Mouse (Mus musculus): ENCODE measurements around the gene Dazap1. TPM values are rescaled to one million over a fixed set of nuclear protein-coding genes. Genes with fewer than 3 reads are reported as not detected.

The Dazap1 gene
- polyA plus RNA-seq, 1 experiment from 2014 or later: 36.3 TPM

DNA sequence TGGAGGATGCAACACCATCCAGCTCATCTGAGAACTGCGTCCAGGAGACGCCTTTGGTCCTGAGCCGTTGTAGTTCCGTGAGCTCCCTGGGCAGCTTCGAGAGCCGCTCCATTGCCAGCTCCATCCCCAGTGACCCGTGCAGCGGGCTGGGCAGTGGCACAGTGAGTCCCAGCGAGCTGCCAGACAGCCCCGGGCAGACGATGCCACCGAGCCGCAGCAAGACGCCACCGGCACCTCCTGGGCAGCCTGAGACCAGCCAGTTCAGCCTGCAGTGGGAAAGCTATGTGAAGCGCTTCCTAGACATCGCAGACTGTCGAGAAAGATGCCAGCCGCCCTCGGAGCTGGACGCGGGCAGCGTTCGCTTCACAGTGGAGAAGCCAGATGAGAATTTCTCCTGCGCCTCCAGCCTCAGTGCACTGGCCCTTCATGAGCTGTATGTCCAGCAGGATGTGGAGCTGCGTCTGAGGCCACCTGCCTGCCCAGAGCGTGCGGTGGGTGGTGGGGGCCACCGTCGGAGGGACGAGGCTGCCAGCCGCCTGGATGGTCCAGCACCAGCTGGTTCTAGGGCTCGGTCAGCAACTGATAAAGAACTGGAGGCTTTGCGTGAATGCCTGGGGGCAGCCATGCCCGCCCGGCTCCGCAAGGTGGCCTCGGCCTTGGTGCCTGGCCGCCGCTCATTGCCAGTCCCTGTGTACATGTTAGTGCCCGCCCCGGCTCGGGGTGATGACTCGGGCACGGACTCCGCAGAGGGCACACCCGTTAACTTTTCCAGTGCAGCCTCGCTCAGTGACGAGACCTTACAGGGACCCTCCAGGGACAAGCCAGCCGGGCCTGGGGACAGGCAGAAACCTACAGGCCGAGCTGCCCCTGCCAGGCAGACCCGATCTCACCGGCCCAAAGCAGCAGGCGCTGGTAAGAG lies 51.6 kb downstream of the Dazap1 start:
- Histone ChIP-seq H3K9me3 (ENCODE audit: control insufficient read depth, low read length) (no peaks in the 10 kb centered on the region), H3K36me3 (replicated peaks; ENCODE audit: control insufficient read depth, insufficient read depth) (peaks cover 100% of the 10 kb centered on the region), H3K27ac (no peak overlapping the region), H3K27me3 (ENCODE audit: control insufficient read depth, insufficient read depth, low read length) (no peaks in the 10 kb centered on the region), H3K9ac (no peak overlapping the region), H3K4me2 (replicated peaks) (no peak overlapping the region), H3K4me1 (replicated peaks; ENCODE audit: control insufficient read depth, insufficient read depth, low read length) (no peaks in the 10 kb centered on the region), H3K4me3 (replicated peaks; ENCODE audit: low read length) (no peak overlapping the region)
- ATAC-seq (ENCODE audit: low FRiP score) (no peak), DNase-seq (ENCODE audit: low spot score) (no peak)
- 67% methylated on average over 54 of the region's 54 CpGs for WGBS

DNA sequence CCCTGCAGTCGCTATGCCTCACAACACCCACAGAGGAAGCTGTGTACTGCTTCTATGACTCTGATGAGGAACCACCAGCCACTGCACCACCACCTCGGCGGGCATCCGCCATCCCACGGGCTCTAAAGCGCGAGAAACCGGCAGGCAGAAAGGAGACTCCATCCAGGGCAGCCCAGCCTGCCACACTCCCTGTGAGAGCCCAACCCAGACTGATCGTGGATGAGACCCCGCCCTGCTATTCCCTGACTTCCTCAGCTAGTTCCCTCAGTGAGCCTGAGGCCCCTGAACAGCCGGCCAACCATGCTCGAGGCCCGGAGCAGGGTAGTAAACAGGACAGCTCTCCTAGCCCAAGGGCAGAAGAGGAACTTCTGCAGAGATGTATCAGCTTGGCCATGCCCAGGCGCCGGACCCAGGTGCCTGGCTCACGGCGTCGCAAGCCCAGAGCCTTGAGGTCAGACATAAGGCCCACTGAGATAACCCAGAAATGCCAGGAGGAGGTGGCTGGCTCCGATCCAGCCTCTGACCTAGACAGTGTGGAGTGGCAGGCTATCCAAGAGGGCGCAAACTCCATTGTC lies 52.4 kb downstream of the Dazap1 start:
- no peak overlapping the region for H3K4me3 ChIP-seq (replicated peaks; ENCODE audit: low read length)
- H3K27ac ChIP-seq: no peak overlapping the region
- H3K9ac ChIP-seq: no peak overlapping the region
- H3K9me3 ChIP-seq (ENCODE audit: control insufficient read depth, low read length): no peaks in the 10 kb centered on the region
- no peak for ATAC-seq (ENCODE audit: low FRiP score)
- H3K36me3 ChIP-seq (replicated peaks; ENCODE audit: control insufficient read depth, insufficient read depth): peaks cover 100% of the 10 kb centered on the region
- H3K27me3 ChIP-seq (ENCODE audit: control insufficient read depth, insufficient read depth, low read length): no peaks in the 10 kb centered on the region
- no peaks in the 10 kb centered on the region for H3K4me1 ChIP-seq (replicated peaks; ENCODE audit: control insufficient read depth, insufficient read depth, low read length)
- WGBS: 59% methylated on average over 20 of the region's 20 CpGs
- H3K4me2 ChIP-seq (replicated peaks): no peak overlapping the region
- no peak for DNase-seq (ENCODE audit: low spot score)

DNA sequence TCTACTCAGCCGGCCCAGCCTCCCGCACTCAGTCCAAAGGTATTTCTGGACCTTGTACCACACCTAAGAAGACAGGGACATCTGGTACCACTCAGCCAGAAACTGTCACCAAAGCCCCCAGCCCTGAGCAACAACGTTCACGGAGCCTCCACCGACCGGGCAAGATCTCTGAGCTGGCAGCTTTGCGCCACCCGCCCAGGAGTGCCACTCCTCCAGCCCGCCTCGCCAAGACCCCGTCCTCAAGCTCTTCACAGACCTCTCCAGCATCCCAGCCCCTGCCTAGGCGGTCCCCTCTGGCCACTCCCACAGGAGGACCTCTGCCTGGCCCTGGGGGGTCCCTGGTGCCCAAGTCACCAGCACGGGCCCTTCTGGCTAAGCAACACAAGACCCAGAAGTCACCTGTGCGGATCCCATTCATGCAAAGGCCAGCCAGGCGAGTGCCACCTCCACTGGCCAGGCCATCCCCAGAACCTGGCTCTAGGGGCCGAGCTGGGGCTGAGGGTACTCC lies 53.3 kb downstream of the Dazap1 start:
- Histone ChIP-seq H3K4me2 (replicated peaks) (no peak overlapping the region), H3K27me3 (ENCODE audit: control insufficient read depth, insufficient read depth, low read length) (no peaks in the 10 kb centered on the region), H3K9ac (no peak overlapping the region), H3K27ac (no peak overlapping the region), H3K4me1 (replicated peaks; ENCODE audit: control insufficient read depth, insufficient read depth, low read length) (peaks cover 5% of the 10 kb centered on the region), H3K9me3 (ENCODE audit: control insufficient read depth, low read length) (no peaks in the 10 kb centered on the region), H3K36me3 (replicated peaks; ENCODE audit: control insufficient read depth, insufficient read depth) (peaks cover 95% of the 10 kb centered on the region), H3K4me3 (replicated peaks; ENCODE audit: low read length) (no peak overlapping the region)
- ATAC-seq (ENCODE audit: low FRiP score): no peak
- 53% methylated on average over 16 of the region's 16 CpGs for WGBS
- no peak for DNase-seq (ENCODE audit: low spot score)

DNA sequence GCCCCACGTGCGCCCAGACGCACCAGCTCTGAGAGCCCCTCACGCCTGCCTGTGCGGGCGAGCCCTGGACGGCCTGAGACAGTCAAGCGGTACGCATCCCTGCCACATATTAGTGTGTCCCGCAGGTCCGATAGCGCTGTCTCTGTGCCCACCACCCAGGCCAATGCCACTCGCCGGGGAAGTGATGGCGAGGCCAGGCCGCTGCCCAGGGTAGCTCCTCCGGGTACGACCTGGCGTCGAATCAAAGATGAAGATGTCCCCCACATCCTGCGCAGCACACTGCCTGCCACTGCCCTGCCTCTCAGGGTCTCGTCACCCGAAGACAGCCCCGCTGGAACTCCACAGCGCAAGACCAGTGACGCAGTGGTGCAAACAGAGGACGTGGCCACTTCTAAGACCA lies 54.0 kb downstream of the Dazap1 start:
- Histone ChIP-seq H3K27me3 (ENCODE audit: control insufficient read depth, insufficient read depth, low read length) (no peaks in the 10 kb centered on the region), H3K4me2 (replicated peaks) (no peak overlapping the region), H3K9me3 (ENCODE audit: control insufficient read depth, low read length) (no peaks in the 10 kb centered on the region), H3K36me3 (replicated peaks; ENCODE audit: control insufficient read depth, insufficient read depth) (peaks cover 87% of the 10 kb centered on the region), H3K4me3 (replicated peaks; ENCODE audit: low read length) (no peak overlapping the region), H3K9ac (no peak overlapping the region), H3K4me1 (replicated peaks; ENCODE audit: control insufficient read depth, insufficient read depth, low read length) (peaks cover 8% of the 10 kb centered on the region), H3K27ac (no peak overlapping the region)
- no peak for DNase-seq (ENCODE audit: low spot score)
- no peak for ATAC-seq (ENCODE audit: low FRiP score)
- 56% methylated on average over 27 of the region's 27 CpGs for WGBS

DNA sequence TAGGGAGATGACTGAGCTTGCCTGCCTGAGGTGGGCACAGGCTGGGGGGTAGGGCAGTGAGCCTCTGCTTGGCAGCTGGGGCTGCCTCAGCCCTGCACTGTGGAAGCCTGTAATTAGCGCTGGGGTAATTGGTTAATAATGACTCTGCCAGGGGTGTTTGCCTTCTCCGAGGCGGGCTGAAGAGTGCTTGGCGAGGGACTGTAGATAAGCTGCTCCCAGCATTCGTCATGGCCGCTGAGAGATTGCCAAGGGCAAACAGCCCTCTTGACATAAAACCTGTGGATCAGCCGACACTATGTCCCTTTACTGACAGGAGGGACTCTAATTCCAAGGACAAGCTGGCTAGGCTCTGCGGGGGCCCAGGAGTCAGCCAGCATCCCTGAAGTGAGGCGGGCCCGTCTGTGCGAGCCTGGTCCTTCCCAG lies 55.1 kb downstream of the Dazap1 start:
- no peaks in the 10 kb centered on the region for H3K9me3 ChIP-seq (ENCODE audit: control insufficient read depth, low read length)
- no peak overlapping the region for H3K4me2 ChIP-seq (replicated peaks)
- no peaks in the 10 kb centered on the region for H3K27me3 ChIP-seq (ENCODE audit: control insufficient read depth, insufficient read depth, low read length)
- H3K9ac ChIP-seq: no peak overlapping the region
- ATAC-seq (ENCODE audit: low FRiP score) (no peak), DNase-seq (ENCODE audit: low spot score) (no peak)
- 30% methylated on average over 11 of the region's 11 CpGs for WGBS
- H3K27ac ChIP-seq: no peak overlapping the region
- no peak overlapping the region for H3K4me3 ChIP-seq (replicated peaks; ENCODE audit: low read length)
- peaks cover 77% of the 10 kb centered on the region for H3K36me3 ChIP-seq (replicated peaks; ENCODE audit: control insufficient read depth, insufficient read depth)
- peaks cover 8% of the 10 kb centered on the region for H3K4me1 ChIP-seq (replicated peaks; ENCODE audit: control insufficient read depth, insufficient read depth, low read length)

DNA sequence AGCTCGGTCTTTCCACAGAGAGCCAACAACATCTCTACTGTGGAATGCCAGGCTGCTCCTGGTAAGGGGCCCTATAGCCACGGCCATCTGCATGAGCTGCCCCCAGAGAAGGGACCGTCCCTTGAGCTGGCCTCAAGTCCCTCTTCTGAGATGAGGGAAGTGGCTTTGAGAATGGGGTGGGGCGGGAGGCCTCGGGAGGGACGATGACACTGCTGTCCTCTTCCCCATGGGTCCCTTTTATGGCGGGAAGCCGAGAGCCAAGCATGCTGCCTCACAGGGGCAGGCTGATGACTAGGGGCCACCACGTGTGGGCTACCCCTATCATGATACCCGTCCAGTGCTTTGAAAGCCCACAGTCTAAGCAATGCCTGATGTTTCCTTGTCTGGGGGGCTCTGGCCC lies 55.7 kb downstream of the Dazap1 start:
- DNase-seq (ENCODE audit: low spot score): no peak
- no peak overlapping the region for H3K27ac ChIP-seq

DNA sequence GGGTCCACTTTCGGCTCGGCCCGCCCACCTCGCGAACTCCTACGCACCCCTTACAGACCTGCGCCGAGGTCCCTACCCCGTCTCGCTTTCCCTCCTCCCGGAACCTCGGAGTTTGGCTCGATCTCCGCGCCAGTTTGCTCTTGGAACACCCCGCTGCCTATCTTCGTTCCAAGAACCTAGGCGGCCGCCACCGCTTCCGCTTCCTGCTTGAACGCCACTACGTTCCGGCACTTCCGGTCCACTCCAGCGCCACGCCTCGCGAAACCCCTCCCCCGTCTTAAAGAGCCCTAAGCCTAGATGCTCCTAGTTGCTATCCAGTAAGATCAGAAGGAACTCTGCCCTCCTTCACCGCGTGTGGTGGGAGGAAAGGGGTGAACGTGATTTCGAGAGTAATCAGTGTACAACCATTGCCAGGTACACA lies 59.1 kb downstream of the Dazap1 start, which contains the start of gene 2310011J03Rik:
Gene 2310011J03Rik, minus strand, starts transcription at position 198 of the 421 bp plus-strand sequence.
- ATAC-seq (ENCODE audit: low FRiP score) (peak; percentile 73), DNase-seq (ENCODE audit: low spot score) (peak; percentile 90)
- under 1% methylated on average over 34 of the region's 34 CpGs for WGBS
- Histone ChIP-seq H3K9ac (peak within 1 kb of the TSS; percentile 69), H3K4me2 (replicated peaks) (peak within 1 kb of the TSS; percentile 93), H3K4me1 (replicated peaks; ENCODE audit: control insufficient read depth, insufficient read depth, low read length) (peaks cover 15% of the 10 kb centered on the region), H3K4me3 (replicated peaks; ENCODE audit: low read length) (peak within 1 kb of the TSS; percentile 77), H3K36me3 (replicated peaks; ENCODE audit: control insufficient read depth, insufficient read depth) (peaks cover 37% of the 10 kb centered on the region), H3K27me3 (ENCODE audit: control insufficient read depth, insufficient read depth, low read length) (peaks cover 6% of the 10 kb centered on the region; the same call in 1 of the 2 replicates), H3K9me3 (ENCODE audit: control insufficient read depth, low read length) (no peaks in the 10 kb centered on the region), H3K27ac (peak within 1 kb of the TSS; percentile 47)

More for the DNA sequence above, 55.7 kb downstream of the Dazap1 start:
- Histone ChIP-seq H3K9ac (no peak overlapping the region), H3K36me3 (replicated peaks; ENCODE audit: control insufficient read depth, insufficient read depth) (peaks cover 70% of the 10 kb centered on the region), H3K4me3 (replicated peaks; ENCODE audit: low read length) (no peak overlapping the region), H3K27me3 (ENCODE audit: control insufficient read depth, insufficient read depth, low read length) (no peaks in the 10 kb centered on the region), H3K4me2 (replicated peaks) (no peak overlapping the region), H3K9me3 (ENCODE audit: control insufficient read depth, low read length) (no peaks in the 10 kb centered on the region), H3K4me1 (replicated peaks; ENCODE audit: control insufficient read depth, insufficient read depth, low read length) (peaks cover 8% of the 10 kb centered on the region)
- 68% methylated on average over 10 of the region's 10 CpGs for WGBS
- no peak for ATAC-seq (ENCODE audit: low FRiP score)

DNA sequence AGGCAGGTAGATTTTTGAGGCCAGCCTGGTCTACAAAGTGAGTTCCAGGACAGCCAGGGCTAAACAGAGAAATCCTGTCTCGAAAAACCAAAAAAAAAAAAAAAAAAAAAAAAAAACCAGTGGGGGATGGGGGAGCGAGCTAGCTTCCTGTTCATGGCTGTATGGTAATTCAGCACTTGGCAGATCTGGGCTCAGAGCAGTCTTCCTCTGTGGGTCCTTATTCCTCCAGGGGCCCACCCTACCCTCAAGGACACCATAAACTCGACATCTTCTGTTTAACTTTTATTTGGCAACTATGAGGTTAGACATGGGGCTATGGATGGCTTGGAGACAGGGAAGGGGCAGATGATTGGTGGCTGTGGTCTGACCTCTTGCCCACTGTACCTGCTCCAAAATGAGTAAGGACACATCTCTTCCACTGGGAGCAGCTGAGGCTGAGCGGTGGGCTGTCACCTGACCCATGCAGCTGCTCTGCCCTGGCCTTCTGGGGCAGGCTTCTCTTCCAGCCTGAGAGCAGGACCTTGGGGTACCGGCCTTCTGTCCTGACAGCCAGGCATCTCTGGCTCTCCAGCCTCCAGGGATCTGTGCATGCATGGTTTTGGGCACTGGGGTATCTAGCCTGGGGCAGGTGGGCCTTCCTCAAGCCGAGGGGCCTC lies 59.9 kb downstream of the Dazap1 start:
- Histone ChIP-seq H3K4me3 (replicated peaks; ENCODE audit: low read length) (no peak overlapping the region), H3K27ac (no peak overlapping the region), H3K4me1 (replicated peaks; ENCODE audit: control insufficient read depth, insufficient read depth, low read length) (peaks cover 15% of the 10 kb centered on the region), H3K9me3 (ENCODE audit: control insufficient read depth, low read length) (no peaks in the 10 kb centered on the region), H3K27me3 (ENCODE audit: control insufficient read depth, insufficient read depth, low read length) (peaks cover 6% of the 10 kb centered on the region; the same call in 1 of the 2 replicates), H3K4me2 (replicated peaks) (no peak overlapping the region), H3K9ac (no peak overlapping the region), H3K36me3 (replicated peaks; ENCODE audit: control insufficient read depth, insufficient read depth) (peaks cover 29% of the 10 kb centered on the region)
- DNase-seq (ENCODE audit: low spot score) (no peak), ATAC-seq (ENCODE audit: low FRiP score) (no peak)
- WGBS: 76% methylated on average over 6 of the region's 6 CpGs
